Mouse (Mus musculus) small intestine, adult 10 weeks (tissue): ENCODE results near the gene Obscn. TPM values are rescaled to one million over a fixed set of nuclear protein-coding genes. Genes with fewer than 3 reads are reported as not detected.

Source experiments
- polyA plus RNA-seq: library from polyadenylated mRNA; stranded (reverse); fragments of 350-450 nt; fragmentation: Illumina TruSeq; extraction: RNeasy Lipid Tissue Mini Kit (QIAGEN cat#74804); gene quantifications from one replicate; pipeline ENCODE4 v1.2.3, GENCODE M21; 2014; ENCODE audit warnings: low replicate concordance

Obscn gene
- polyA plus RNA-seq: not detected

DNA sequence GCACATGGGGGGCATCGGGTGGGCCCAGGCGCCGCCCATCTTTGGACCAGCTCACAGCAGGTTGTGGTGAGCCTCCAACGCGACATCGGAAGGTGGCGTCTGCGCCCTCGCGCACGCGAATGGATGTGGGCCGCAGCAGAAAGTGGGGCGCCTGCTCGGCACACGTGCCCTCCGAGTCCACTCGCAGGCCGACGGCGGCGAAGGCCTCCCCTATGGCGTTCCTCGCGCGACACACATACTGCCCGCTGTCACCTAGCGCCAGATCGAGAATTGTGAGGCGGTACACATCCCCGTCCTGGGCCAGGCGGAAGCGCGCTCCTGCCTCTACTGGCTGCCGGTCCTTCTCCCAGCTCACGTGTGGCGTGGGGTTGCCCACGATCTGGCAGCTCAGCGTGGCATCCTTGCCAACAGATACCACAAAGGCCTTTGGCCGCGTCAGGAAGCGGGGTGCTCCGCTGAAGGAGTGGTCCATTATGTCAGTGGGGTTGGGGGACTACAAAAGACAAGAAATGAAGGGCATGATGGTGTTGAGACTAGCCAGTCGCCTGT, at the start of gene Obscn:
Gene Obscn (minus strand): TSS at position 499 of the 549 bp plus-strand sequence.

GRCm38 (mm10) chr11:59182864-59183331, 46.7 kb upstream of the Obscn start, which contains the start of gene Gjc2:
TSS of gene Gjc2 (minus strand) at chr11:59183213.

DNA sequence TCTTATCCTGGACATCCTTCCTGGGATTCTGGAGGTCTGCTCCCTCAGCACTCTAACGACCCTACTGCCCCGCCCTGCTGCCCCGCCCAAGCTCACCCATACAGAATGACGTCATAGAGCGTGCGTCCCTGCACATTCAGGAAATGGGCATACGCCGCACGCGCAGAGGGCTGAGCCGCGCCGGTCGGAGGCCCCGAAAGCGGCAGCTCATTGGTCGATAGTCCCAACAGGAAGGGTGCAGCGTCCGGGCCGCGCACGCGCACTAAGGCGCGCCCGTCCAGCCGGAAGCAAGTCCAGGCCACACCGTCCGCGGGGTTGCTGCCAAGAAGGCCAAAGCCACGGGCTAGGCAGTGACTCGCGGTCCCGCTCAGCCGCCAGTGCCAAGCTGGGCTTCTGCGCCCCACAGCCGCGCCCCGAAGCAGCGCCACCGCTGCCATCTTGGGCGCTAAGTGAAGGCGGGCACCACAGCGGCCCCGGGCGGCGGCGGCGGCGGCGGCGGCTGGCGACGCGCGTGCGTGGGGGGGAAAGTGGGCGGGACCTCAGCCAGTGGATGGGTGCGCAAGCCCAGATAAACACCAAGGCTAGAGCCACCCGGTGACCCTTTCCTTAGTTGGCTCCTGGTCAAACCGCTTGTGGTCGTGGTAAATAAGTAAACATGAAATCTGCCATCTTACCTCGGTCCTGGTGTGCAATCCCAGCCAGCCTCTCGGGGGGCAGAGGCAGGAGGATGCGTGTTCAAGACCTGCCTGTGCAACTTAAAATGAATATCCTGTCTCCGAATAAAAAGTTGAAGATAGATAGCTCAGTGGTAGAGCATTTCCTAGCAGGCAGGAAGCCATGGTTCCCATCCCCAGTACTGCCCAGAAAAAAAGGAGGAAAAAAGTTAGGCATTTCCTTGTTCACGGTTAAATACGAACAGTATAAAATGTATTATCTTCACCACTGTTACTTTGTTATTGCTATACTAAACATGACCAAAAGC, 27.3 kb upstream of the Obscn start, which contains the start of gene Iba57:
Gene Iba57 (minus strand): TSS at position 485 of the 982 bp plus-strand sequence.

GRCm38 (mm10) chr11:58978027-58978705, 158.0 kb downstream of the Obscn start, which contains the start of gene Trim11:
TSS of gene Trim11 (plus strand) at chr11:58978093.

DNA sequence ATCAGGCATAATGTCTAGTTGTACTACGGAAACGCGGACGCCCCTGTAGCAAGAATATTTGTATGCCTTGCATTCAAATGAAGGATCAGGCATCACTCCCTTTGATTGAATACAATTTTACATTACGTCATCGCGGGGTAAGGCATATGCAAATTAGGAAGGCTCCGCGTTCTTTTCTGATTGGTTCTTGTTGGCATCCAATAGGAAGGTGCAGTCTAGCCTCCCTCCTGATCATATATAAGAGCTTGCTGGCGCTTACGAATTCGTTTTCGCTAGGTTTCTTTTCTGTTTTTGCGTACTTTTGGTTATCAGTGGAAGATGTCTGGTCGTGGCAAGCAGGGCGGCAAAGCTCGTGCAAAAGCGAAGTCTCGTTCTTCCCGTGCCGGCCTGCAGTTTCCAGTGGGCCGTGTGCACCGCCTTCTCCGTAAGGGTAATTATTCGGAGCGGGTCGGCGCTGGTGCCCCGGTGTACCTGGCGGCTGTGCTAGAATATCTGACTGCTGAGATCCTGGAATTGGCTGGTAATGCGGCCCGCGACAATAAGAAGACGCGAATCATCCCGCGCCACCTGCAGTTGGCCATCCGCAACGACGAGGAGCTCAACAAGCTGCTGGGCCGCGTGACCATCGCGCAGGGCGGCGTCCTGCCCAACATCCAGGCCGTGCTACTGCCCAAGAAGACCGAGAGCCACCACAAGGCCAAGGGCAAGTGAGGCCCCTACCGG, 181.6 kb downstream of the Obscn start, which contains the start of the genes Hist3h2a and Trim17:
Gene Hist3h2a (plus strand): TSS at position 266 of the 723 bp plus-strand sequence.
Gene Trim17 (plus strand): TSS at position 266 of the 723 bp plus-strand sequence.

GRCm38 (mm10) chr11:58948542-58949479, 187.4 kb downstream of the Obscn start, which contains the start of gene Hist3h2ba:
TSS of gene Hist3h2ba (plus strand) at chr11:58948920.

Other genes starting within 250 kb of the Obscn start
- gene Zfp39, start 232.2 kb downstream of the Obscn start, polyA plus RNA-seq: 1.9 TPM
- not detected for gene Btnl10, start 218.5 kb downstream of the Obscn start, polyA plus RNA-seq
- gene Rnf187, start 197.5 kb downstream of the Obscn start, polyA plus RNA-seq: 3.1 TPM
- gene Hist3h2ba, start 187.5 kb downstream of the Obscn start, polyA plus RNA-seq: not detected
- 8.1 TPM for gene Hist3h2a, start 181.7 kb downstream of the Obscn start, polyA plus RNA-seq
- not detected for gene Trim17, start 181.7 kb downstream of the Obscn start, polyA plus RNA-seq
- gene Trim11, start 158.3 kb downstream of the Obscn start, polyA plus RNA-seq: 1.6 TPM
- 0.78 TPM for gene Iba57, start 27.3 kb upstream of the Obscn start, polyA plus RNA-seq
- gene Gjc2, start 46.8 kb upstream of the Obscn start, polyA plus RNA-seq: not detected
- 3.9 TPM for gene Guk1, start 55.8 kb upstream of the Obscn start, polyA plus RNA-seq
- gene Mrpl55, start 66.1 kb upstream of the Obscn start, polyA plus RNA-seq: 14.2 TPM
- gene 2310033P09Rik, start 71.9 kb upstream of the Obscn start, polyA plus RNA-seq: 0.45 TPM
- gene Arf1, start 91.9 kb upstream of the Obscn start, polyA plus RNA-seq: 277 TPM
- gene Wnt3a, start 154.3 kb upstream of the Obscn start, polyA plus RNA-seq: not detected
- 0.19 TPM for gene Wnt9a, start 170.5 kb upstream of the Obscn start, polyA plus RNA-seq
- not detected for gene Prss38, start 239.3 kb upstream of the Obscn start, polyA plus RNA-seq